Mouse (Mus musculus) midbrain, embryonic 14.5 days (tissue): ENCODE measurements around the gene Gfm2. TPM values are rescaled to one million over a fixed set of nuclear protein-coding genes. Genes with fewer than 3 reads are reported as not detected.

Experiments used
- ATAC-seq: fragments of 200-750 bp; cut with Nextera tagmentation; 2 replicates; pipeline ENCODE4 v1.8.0; 2017; ENCODE audit warnings: moderate number of reproducible peaks, moderate library complexity; ENCODE audit not compliant: low FRiP score, low TSS enrichment
- DNase-seq: peaks from one replicate; pipeline ENCODE4 v3.0.0-alpha.2; 2015
- H3K27ac ChIP-seq: fragments of 300-500 bp; sonication (generic); replicated peaks from 2 replicates; pipeline ENCODE4 v1.5.1; 2014; ENCODE audit warnings: mild to moderate bottlenecking, low read depth, low read length, moderate library complexity
- H3K27me3 ChIP-seq: fragments of 300-500 bp; sonication (generic); 2 replicates; pipeline ENCODE4 v1.6.1; 2014; ENCODE audit warnings: low read length, control low read depth, mixed read lengths; ENCODE audit not compliant: control insufficient read depth, insufficient read depth
- H3K36me3 ChIP-seq: fragments of 300-500 bp; sonication (generic); 2 replicates; pipeline ENCODE4 v1.6.1; 2014; ENCODE audit warnings: low read length, control low read depth; ENCODE audit not compliant: control insufficient read depth, insufficient read depth
- H3K4me1 ChIP-seq: fragments of 300-500 bp; sonication (generic); 2 replicates; pipeline ENCODE4 v1.6.1; 2014; ENCODE audit warnings: mild to moderate bottlenecking, antibody characterized with exemption, low read length, control low read depth; ENCODE audit not compliant: control insufficient read depth, insufficient read depth
- H3K4me2 ChIP-seq: fragments of 300-500 bp; sonication (generic); 2 replicates; pipeline ENCODE4 v1.6.1; 2014; ENCODE audit warnings: mild to moderate bottlenecking, low read length, moderate library complexity
- H3K4me3 ChIP-seq: fragments of 300-500 bp; sonication (generic); replicated peaks from 2 replicates; pipeline ENCODE4 v1.5.1; 2014; ENCODE audit warnings: low read depth, low read length
- H3K9ac ChIP-seq: fragments of 300-500 bp; sonication (generic); replicated peaks from 2 replicates; pipeline ENCODE4 v1.6.1; 2014; ENCODE audit warnings: mild to moderate bottlenecking, low read length, moderate library complexity
- H3K9me3 ChIP-seq: fragments of 300-500 bp; sonication (generic); 2 replicates; pipeline ENCODE4 v1.6.1; 2016; ENCODE audit warnings: low read length, control low read depth, mixed read lengths; ENCODE audit not compliant: control insufficient read depth
- WGBS: fragments of 180-500 bp; shearing (Covaris S2); extraction: QIAGEN DNeasy Blood & Tissue Kit; methylation state at CpG from one replicate; pipeline ENCODE4 v1.1.7; 2014; 5-methylcytosine and 5-hydroxymethylcytosine counted together
- polyA plus RNA-seq: library from polyadenylated mRNA; unstranded; fragments of >200 nt; fragmentation: Nextera tagmentation; extraction: Ambion mirVana; gene quantifications from 2 replicates; pipeline ENCODE4 v1.2.1, GENCODE M21; 2014

The Gfm2 gene
- polyA plus RNA-seq, 1 experiment from 2014 or later: 36.5 TPM

GRCm38 (mm10) chr13:97180113-97180828 is 42.5 kb downstream of the Gfm2 start:
- ATAC-seq (no peak), DNase-seq (peak; percentile 20)
- no peak overlapping the region for H3K4me2 ChIP-seq
- H3K9ac ChIP-seq: no peak overlapping the region
- H3K36me3 ChIP-seq: peaks cover 43% of the 10 kb centered on the region
- H3K9me3 ChIP-seq: no peaks in the 10 kb centered on the region
- WGBS: 47% methylated on average over 6 of the region's 6 CpGs
- H3K4me3 ChIP-seq: no peak overlapping the region
- H3K4me1 ChIP-seq: no peaks in the 10 kb centered on the region
- H3K27ac ChIP-seq: peak overlapping the region; percentile 46; the same call in 1 of the 2 replicates
- no peaks in the 10 kb centered on the region for H3K27me3 ChIP-seq

GRCm38 (mm10) chr13:97182821-97183220 is 45.1 kb downstream of the Gfm2 start:
- H3K9ac ChIP-seq: no peak overlapping the region
- no peak overlapping the region for H3K27ac ChIP-seq
- no peak overlapping the region for H3K4me2 ChIP-seq
- no peaks in the 10 kb centered on the region for H3K9me3 ChIP-seq
- WGBS: 78% methylated on average over 4 of the region's 4 CpGs
- H3K36me3 ChIP-seq: peaks cover 22% of the 10 kb centered on the region
- no peaks in the 10 kb centered on the region for H3K4me1 ChIP-seq
- H3K4me3 ChIP-seq: no peak overlapping the region
- ATAC-seq (no peak), DNase-seq (no peak)
- no peaks in the 10 kb centered on the region for H3K27me3 ChIP-seq

GRCm38 (mm10) chr13:97184168-97184567 is 46.4 kb downstream of the Gfm2 start:
- H3K9me3 ChIP-seq: no peaks in the 10 kb centered on the region
- no peaks in the 10 kb centered on the region for H3K27me3 ChIP-seq
- 95% methylated on average over 2 of the region's 2 CpGs for WGBS
- peaks cover 15% of the 10 kb centered on the region; the same call in 1 of the 2 replicates for H3K36me3 ChIP-seq
- no peak overlapping the region for H3K9ac ChIP-seq
- no peak overlapping the region for H3K27ac ChIP-seq
- DNase-seq (no peak), ATAC-seq (no peak)
- H3K4me2 ChIP-seq: no peak overlapping the region
- no peak overlapping the region for H3K4me3 ChIP-seq
- H3K4me1 ChIP-seq: no peaks in the 10 kb centered on the region

- Histone ChIP-seq H3K4me1 (no peaks in the 10 kb centered on the region), H3K9ac (no peak overlapping the region), H3K4me3 (no peak overlapping the region), H3K27ac (no peak overlapping the region), H3K9me3 (no peaks in the 10 kb centered on the region), H3K4me2 (no peak overlapping the region), H3K36me3 (peaks cover 10% of the 10 kb centered on the region; the same call in 1 of the 2 replicates), H3K27me3 (no peaks in the 10 kb centered on the region)
- 64% methylated on average over 5 of the region's 5 CpGs for WGBS
- DNase-seq: peak; percentile 25
- ATAC-seq: no peak
Observed at GRCm38 (mm10) chr13:97184656-97185055, 46.9 kb downstream of the Gfm2 start.

- no peaks in the 10 kb centered on the region for H3K9me3 ChIP-seq
- no peak overlapping the region for H3K4me2 ChIP-seq
- no peak for DNase-seq
- H3K4me1 ChIP-seq: no peaks in the 10 kb centered on the region
- no peak overlapping the region for H3K4me3 ChIP-seq
- H3K27me3 ChIP-seq: no peaks in the 10 kb centered on the region
- H3K9ac ChIP-seq: no peak overlapping the region
- ATAC-seq: no peak
- H3K27ac ChIP-seq: no peak overlapping the region
- no peaks in the 10 kb centered on the region for H3K36me3 ChIP-seq
- WGBS: 85% methylated on average over 4 of the region's 4 CpGs
Observed at GRCm38 (mm10) chr13:97186346-97186745, 48.6 kb downstream of the Gfm2 start.

GRCm38 (mm10) chr13:97187693-97188092 is 50.0 kb downstream of the Gfm2 start:
- no peaks in the 10 kb centered on the region for H3K27me3 ChIP-seq
- no peaks in the 10 kb centered on the region for H3K9me3 ChIP-seq
- ATAC-seq (no peak), DNase-seq (no peak)
- H3K27ac ChIP-seq: no peak overlapping the region
- H3K4me2 ChIP-seq: no peak overlapping the region
- H3K9ac ChIP-seq: no peak overlapping the region
- 85% methylated on average over 5 of the region's 5 CpGs for WGBS
- no peak overlapping the region for H3K4me3 ChIP-seq
- H3K36me3 ChIP-seq: no peaks in the 10 kb centered on the region
- no peaks in the 10 kb centered on the region for H3K4me1 ChIP-seq

GRCm38 (mm10) chr13:97192649-97193048 is 54.9 kb downstream of the Gfm2 start:
- H3K27ac ChIP-seq: no peak overlapping the region
- WGBS: 91% methylated on average over 11 of the region's 11 CpGs
- H3K27me3 ChIP-seq: no peaks in the 10 kb centered on the region

GRCm38 (mm10) chr13:97193420-97193819 is 55.7 kb downstream of the Gfm2 start:
- WGBS: 49% methylated on average over 7 of the region's 7 CpGs
- peak; percentile 81 for DNase-seq
- ATAC-seq: no peak

More at GRCm38 (mm10) chr13:97192649-97193048, 54.9 kb downstream of the Gfm2 start:
- ATAC-seq (no peak), DNase-seq (no peak)
- no peak overlapping the region for H3K4me3 ChIP-seq
- no peaks in the 10 kb centered on the region for H3K36me3 ChIP-seq
- H3K9me3 ChIP-seq: no peaks in the 10 kb centered on the region
- 0 out of 2 replicates have a peak, but pooled peaks cover 1% of the 10 kb centered on the region for H3K4me1 ChIP-seq
- no peak overlapping the region for H3K9ac ChIP-seq
- H3K4me2 ChIP-seq: no peak overlapping the region

More at GRCm38 (mm10) chr13:97193420-97193819, 55.7 kb downstream of the Gfm2 start:
- Histone ChIP-seq H3K36me3 (no peaks in the 10 kb centered on the region), H3K9ac (no peak overlapping the region), H3K4me3 (no peak overlapping the region), H3K27me3 (no peaks in the 10 kb centered on the region), H3K4me1 (0 out of 2 replicates have a peak, but pooled peaks cover 5% of the 10 kb centered on the region), H3K9me3 (no peaks in the 10 kb centered on the region), H3K27ac (no peak overlapping the region), H3K4me2 (no peak overlapping the region)
